Mouse (Mus musculus): ENCODE measurements around the gene Olfr186. TPM values are rescaled to one million over a fixed set of nuclear protein-coding genes. Genes with fewer than 3 reads are reported as not detected.

Olfr186 gene
- polyA plus RNA-seq, 2 experiments: not detected

GRCm38 (mm10) chr16:59048860-59049259 lies 18.8 kb upstream of the Olfr186 start:
- no peak for TF ChIP-seq POLR2A (IDR thresholded peaks at IDR 0.05; ENCODE audit: borderline replicate concordance, extremely low read depth, insufficient read depth, insufficient read length)
- DNase-seq (ENCODE audit: low spot score): no peak
- Histone ChIP-seq H3K9ac (ENCODE audit: low read depth, low read length, severe bottlenecking) (no peak overlapping the region), H3K4me1 (ENCODE audit: control insufficient read depth, insufficient read depth, low read length) (no peaks in the 10 kb centered on the region), H3K27me3 (ENCODE audit: control insufficient read depth, insufficient read depth, low read length) (no peaks in the 10 kb centered on the region), H3K27ac (replicated peaks; ENCODE audit: low read depth, low read length) (no peak overlapping the region), H3K36me3 (ENCODE audit: control insufficient read depth, insufficient read depth, low read length) (no peaks in the 10 kb centered on the region), H3K9me3 (ENCODE audit: control insufficient read depth, low read length) (no peaks in the 10 kb centered on the region), H3K4me3 (replicated peaks; ENCODE audit: low read length) (no peak overlapping the region), H3K4me2 (replicated peaks; ENCODE audit: low read depth, low read length, severe bottlenecking) (no peak overlapping the region)
- ATAC-seq (ENCODE audit: low FRiP score, low read depth): no peak
- WGBS: 83% methylated on average over 1 of the region's 1 CpGs

DNA sequence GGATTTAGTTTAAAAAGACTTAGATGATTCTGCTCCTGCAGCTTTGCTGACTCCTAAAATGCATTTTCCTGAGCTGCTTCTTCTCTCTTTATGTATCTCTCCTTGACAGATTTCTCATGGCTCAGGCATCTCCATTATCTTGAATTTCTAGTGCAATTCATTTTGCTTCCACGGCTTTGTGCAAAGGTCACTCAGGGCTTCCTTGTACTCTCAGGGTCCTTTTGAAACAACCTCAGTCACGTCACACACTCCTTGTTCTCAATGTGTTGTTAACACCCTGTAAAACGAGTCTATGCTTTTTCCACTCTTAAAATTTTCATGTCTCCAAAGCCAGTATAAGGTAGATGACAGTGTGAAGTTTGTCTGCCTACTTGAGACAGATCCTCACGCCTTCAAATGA lies 17.5 kb upstream of the Olfr186 start:
- H3K9ac ChIP-seq (ENCODE audit: low read depth, low read length, severe bottlenecking): no peak overlapping the region
- H3K9me3 ChIP-seq (ENCODE audit: control insufficient read depth, low read length): no peaks in the 10 kb centered on the region
- H3K4me3 ChIP-seq (replicated peaks; ENCODE audit: low read length): no peak overlapping the region
- ATAC-seq (ENCODE audit: low FRiP score, low read depth): no peak
- H3K36me3 ChIP-seq (ENCODE audit: control insufficient read depth, insufficient read depth, low read length): no peaks in the 10 kb centered on the region
- no peak overlapping the region for H3K27ac ChIP-seq (replicated peaks; ENCODE audit: low read depth, low read length)
- no peak overlapping the region for H3K4me2 ChIP-seq (replicated peaks; ENCODE audit: low read depth, low read length, severe bottlenecking)
- TF ChIP-seq POLR2A (IDR thresholded peaks at IDR 0.05; ENCODE audit: borderline replicate concordance, extremely low read depth, insufficient read depth, insufficient read length): no peak
- no peaks in the 10 kb centered on the region for H3K4me1 ChIP-seq (ENCODE audit: control insufficient read depth, insufficient read depth, low read length)
- no peaks in the 10 kb centered on the region for H3K27me3 ChIP-seq (ENCODE audit: control insufficient read depth, insufficient read depth, low read length)
- WGBS: 66% methylated on average over 4 of the region's 4 CpGs
- DNase-seq (ENCODE audit: low spot score): no peak

DNA sequence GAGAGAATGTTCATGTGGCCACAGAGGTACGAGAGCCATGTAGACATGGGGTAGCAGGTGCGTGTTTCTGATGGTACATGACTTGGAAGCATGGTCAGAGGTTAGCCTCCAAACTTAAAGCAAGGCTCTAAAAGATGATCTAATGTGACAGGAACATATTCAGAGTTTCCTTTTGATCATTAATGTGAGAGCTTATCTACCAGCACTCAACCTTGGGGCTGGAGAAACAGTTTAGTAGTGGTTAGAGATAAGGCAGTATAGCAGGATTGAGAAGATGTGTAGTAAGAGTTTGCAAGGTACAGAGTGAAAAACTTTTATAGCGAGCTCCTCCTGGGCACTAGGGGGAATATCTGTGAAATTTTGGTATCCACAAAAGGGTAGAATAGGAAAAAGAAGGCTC lies 15.7 kb upstream of the Olfr186 start:
- Histone ChIP-seq H3K27me3 (ENCODE audit: control insufficient read depth, insufficient read depth, low read length) (no peaks in the 10 kb centered on the region), H3K9ac (ENCODE audit: low read depth, low read length, severe bottlenecking) (no peak overlapping the region), H3K27ac (replicated peaks; ENCODE audit: low read depth, low read length) (no peak overlapping the region), H3K36me3 (ENCODE audit: control insufficient read depth, insufficient read depth, low read length) (no peaks in the 10 kb centered on the region), H3K4me1 (ENCODE audit: control insufficient read depth, insufficient read depth, low read length) (no peaks in the 10 kb centered on the region), H3K4me3 (replicated peaks; ENCODE audit: low read length) (no peak overlapping the region), H3K4me2 (replicated peaks; ENCODE audit: low read depth, low read length, severe bottlenecking) (no peak overlapping the region), H3K9me3 (ENCODE audit: control insufficient read depth, low read length) (no peaks in the 10 kb centered on the region)
- TF ChIP-seq POLR2A (IDR thresholded peaks at IDR 0.05; ENCODE audit: borderline replicate concordance, extremely low read depth, insufficient read depth, insufficient read length): no peak
- ATAC-seq (ENCODE audit: low FRiP score, low read depth) (no peak), DNase-seq (ENCODE audit: low spot score) (no peak)
- WGBS: 85% methylated on average over 3 of the region's 3 CpGs

DNA sequence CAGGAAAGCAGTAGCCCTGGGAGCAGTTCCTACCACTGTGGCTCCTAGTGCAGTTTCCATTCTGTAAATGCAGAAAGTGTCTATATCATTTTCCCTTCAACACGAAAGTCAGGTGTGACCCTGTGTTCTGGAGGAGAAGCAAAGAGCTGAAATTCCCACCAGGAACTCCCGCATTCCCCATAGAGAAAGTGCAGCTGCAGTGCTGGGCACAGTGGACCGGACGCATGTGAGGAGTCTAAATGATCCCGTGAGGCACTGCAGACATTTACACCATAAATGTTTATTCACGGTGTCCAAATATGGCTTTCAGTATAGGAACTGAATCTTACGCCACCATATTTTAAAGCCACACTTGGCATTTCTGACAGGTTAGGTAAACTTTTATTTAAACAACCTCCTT lies 9.6 kb upstream of the Olfr186 start, which contains the start of gene Olfr187:
Gene Olfr187 (minus strand): TSS at position 58 of the 400 bp plus-strand sequence.
- H3K9ac ChIP-seq (ENCODE audit: low read depth, low read length, severe bottlenecking): no peak within 1 kb of the TSS
- H3K36me3 ChIP-seq (ENCODE audit: control insufficient read depth, insufficient read depth, low read length): no peaks in the 10 kb centered on the region
- no peak within 1 kb of the TSS for H3K27ac ChIP-seq (replicated peaks; ENCODE audit: low read depth, low read length)
- 79% methylated on average over 7 of the region's 7 CpGs for WGBS
- no peaks in the 10 kb centered on the region for H3K9me3 ChIP-seq (ENCODE audit: control insufficient read depth, low read length)
- H3K4me3 ChIP-seq (replicated peaks; ENCODE audit: low read length): no peak within 1 kb of the TSS
- TF ChIP-seq POLR2A (IDR thresholded peaks at IDR 0.05; ENCODE audit: borderline replicate concordance, extremely low read depth, insufficient read depth, insufficient read length): no peak
- ATAC-seq (ENCODE audit: low FRiP score, low read depth) (no peak), DNase-seq (ENCODE audit: low spot score) (no peak)
- H3K4me1 ChIP-seq (ENCODE audit: control insufficient read depth, insufficient read depth, low read length): no peaks in the 10 kb centered on the region
- no peak within 1 kb of the TSS for H3K4me2 ChIP-seq (replicated peaks; ENCODE audit: low read depth, low read length, severe bottlenecking)
- H3K27me3 ChIP-seq (ENCODE audit: control insufficient read depth, insufficient read depth, low read length): no peaks in the 10 kb centered on the region

GRCm38 (mm10) chr16:59013357-59014018 lies 16.6 kb downstream of the Olfr186 start:
- no peak for TF ChIP-seq POLR2A (IDR thresholded peaks at IDR 0.05; ENCODE audit: borderline replicate concordance, extremely low read depth, insufficient read depth, insufficient read length)
- H3K27ac ChIP-seq (replicated peaks; ENCODE audit: low read depth, low read length): no peak overlapping the region

More at GRCm38 (mm10) chr16:59013357-59014018, 16.6 kb downstream of the Olfr186 start:
- H3K27me3 ChIP-seq (ENCODE audit: control insufficient read depth, insufficient read depth, low read length): no peaks in the 10 kb centered on the region
- H3K9ac ChIP-seq (ENCODE audit: low read depth, low read length, severe bottlenecking): no peak overlapping the region
- H3K4me1 ChIP-seq (ENCODE audit: control insufficient read depth, insufficient read depth, low read length): no peaks in the 10 kb centered on the region
- ATAC-seq (ENCODE audit: low FRiP score, low read depth): no peak
- 71% methylated on average over 2 of the region's 2 CpGs for WGBS
- no peak overlapping the region for H3K4me2 ChIP-seq (replicated peaks; ENCODE audit: low read depth, low read length, severe bottlenecking)
- no peaks in the 10 kb centered on the region for H3K36me3 ChIP-seq (ENCODE audit: control insufficient read depth, insufficient read depth, low read length)
- no peak overlapping the region for H3K4me3 ChIP-seq (replicated peaks; ENCODE audit: low read length)
- H3K9me3 ChIP-seq (ENCODE audit: control insufficient read depth, low read length): no peaks in the 10 kb centered on the region
- no peak for DNase-seq (ENCODE audit: low spot score)

All from limb, embryonic 14.5 days (tissue).